Mouse (Mus musculus) MEL (cell line): Measurements from ENCODE around the gene Il17rb.

Source experiments
- CTCF ChIP-seq, 3 experiments: IDR thresholded peaks in 2 of 3; conservative IDR thresholded peaks in 1 of 3; 2 replicates each; pipeline ENCODE4 v1.5.1; 2011 to 2012; ENCODE audit warnings: low read length in 3 of 3, low read depth in 2 of 3, mild to moderate bottlenecking in 2 of 3, improper control_type of control experiment in 1 of 3, inconsistent platforms in 1 of 3, mixed read lengths in 1 of 3, moderate library complexity in 1 of 3; ENCODE audit not compliant: control insufficient read depth in 1 of 3, insufficient read depth in 1 of 3, poor library complexity in 1 of 3, severe bottlenecking in 1 of 3
- MAFK ChIP-seq: IDR thresholded peaks from 2 replicates; pipeline ENCODE4 v1.6.1; 2011; ENCODE audit warnings: low read depth, mild to moderate bottlenecking, low read length, improper control_type of control experiment, borderline replicate concordance
- MEF2A ChIP-seq: IDR thresholded peaks from 2 replicates; pipeline ENCODE4 v1.6.1; 2014; ENCODE audit warnings: low read depth, mild to moderate bottlenecking, inconsistent platforms, low read length, improper control_type of control experiment; ENCODE audit not compliant: poor library complexity, insufficient replicate concordance, severe bottlenecking; ENCODE audit errors: extremely low read depth
- NELFE ChIP-seq: IDR thresholded peaks from 2 replicates; pipeline ENCODE4 v1.6.1; 2011; ENCODE audit warnings: low read depth, low read length, improper control_type of control experiment
- POLR2A ChIP-seq, 2 experiments: IDR thresholded peaks; 2 replicates each; pipeline ENCODE4 v1.6.1; 2011 to 2012; ENCODE audit warnings: low read length in 2 of 2, mild to moderate bottlenecking in 2 of 2, control low read depth in 1 of 2, improper control_type of control experiment in 1 of 2, low read depth in 1 of 2, moderate library complexity in 1 of 2; ENCODE audit not compliant: control insufficient read depth in 1 of 2, insufficient read depth in 1 of 2, poor library complexity in 1 of 2
- USF1 ChIP-seq: IDR thresholded peaks from 2 replicates; pipeline ENCODE4 v1.6.1; 2014; ENCODE audit warnings: low read depth, mild to moderate bottlenecking, inconsistent platforms, low read length, improper control_type of control experiment, moderate library complexity

GRCm38 (mm10) chr14:30039413-30039812, 30.7 kb upstream of the Il17rb start:
- no peak for TF ChIP-seq NELFE
- TF ChIP-seq USF1: no peak
- no peak for TF ChIP-seq POLR2A (IDR thresholded peaks at IDR 0.05; ENCODE audit: control insufficient read depth in 1 of 2, insufficient read depth in 1 of 2, low read depth in 1 of 2, low read length in 2 of 2, poor library complexity in 1 of 2)
- no peak for TF ChIP-seq CTCF (IDR thresholded peaks at IDR 0.05 in 2 of 3, conservative IDR thresholded peaks at IDR 0.05 in 1 of 3; ENCODE audit: control insufficient read depth in 1 of 3, insufficient read depth in 1 of 3, low read depth in 2 of 3, low read length in 3 of 3, poor library complexity in 1 of 3, severe bottlenecking in 1 of 3)
- TF ChIP-seq MEF2A: no peak
- no peak for TF ChIP-seq MAFK
